Mouse (Mus musculus) right cerebral cortex, postnatal 25 days (tissue): ENCODE measurements at regions not wholly inside any gene's neighbourhood (a gene's known extent, or its start where the extent isn't known, plus 50 kb on each side); places are given as distances from the start of the nearest gene placed in this dataset.
"Not testable (repeated sequence)": the region's sequence is repeated elsewhere in the genome, so short reads cannot be mapped to it uniquely, and the experiment has no call there.

Source experiments
- DNase-seq: peaks from one replicate; pipeline ENCODE4 v3.0.0; 2022

- DNase-seq, result no peak
These were observed 185.2 kb upstream of the Peli2 start for GRCm38 (mm10) chr14:47935401-47935800.

- no peak for DNase-seq
These were observed 183.5 kb upstream of the Peli2 start for GRCm38 (mm10) chr14:47937081-47937651.

GRCm38 (mm10) chr14:47939781-47940590, 180.6 kb upstream of the Peli2 start:
- DNase-seq, result no peak

GRCm38 (mm10) chr14:47942671-47943070, 178.0 kb upstream of the Peli2 start:
- no peak for DNase-seq

- DNase-seq, result no peak
These were observed 176.0 kb upstream of the Peli2 start for GRCm38 (mm10) chr14:47944595-47944994.

GRCm38 (mm10) chr14:47951041-47951440, 169.6 kb upstream of the Peli2 start:
- DNase-seq, result no peak

- DNase-seq, result no peak
These were observed 162.5 kb upstream of the Peli2 start for GRCm38 (mm10) chr14:47958171-47958570.

- no peak for DNase-seq
These were observed 161.0 kb upstream of the Peli2 start for GRCm38 (mm10) chr14:47959366-47960280.

GRCm38 (mm10) chr14:47964806-47965205, 155.8 kb upstream of the Peli2 start:
- not testable (repeated sequence) for DNase-seq

- no peak for DNase-seq
These were observed 150.8 kb upstream of the Peli2 start for GRCm38 (mm10) chr14:47969871-47970270.

GRCm38 (mm10) chr14:47973161-47973560, 147.5 kb upstream of the Peli2 start:
- DNase-seq, result not testable (repeated sequence)

GRCm38 (mm10) chr14:47982993-47983740, 137.5 kb upstream of the Peli2 start:
- no peak for DNase-seq

- no peak for DNase-seq
These were observed 134.1 kb upstream of the Peli2 start for GRCm38 (mm10) chr14:47986483-47986882.

GRCm38 (mm10) chr14:47986941-47987340, 133.7 kb upstream of the Peli2 start:
- no peak for DNase-seq

- DNase-seq, result no peak
These were observed 133.1 kb upstream of the Peli2 start for GRCm38 (mm10) chr14:47987392-47988075.

- DNase-seq, result no peak
These were observed 132.5 kb upstream of the Peli2 start for GRCm38 (mm10) chr14:47988131-47988530.

- no peak for DNase-seq
These were observed 131.3 kb upstream of the Peli2 start for GRCm38 (mm10) chr14:47989315-47989714.

- DNase-seq, result no peak
These were observed 129.9 kb upstream of the Peli2 start for GRCm38 (mm10) chr14:47990716-47991115.

GRCm38 (mm10) chr14:47991546-47991945, 129.1 kb upstream of the Peli2 start:
- DNase-seq, result no peak

GRCm38 (mm10) chr14:47992091-47992490, 128.5 kb upstream of the Peli2 start:
- no peak for DNase-seq

- no peak for DNase-seq
These were observed 127.8 kb upstream of the Peli2 start for GRCm38 (mm10) chr14:47992851-47993250.

GRCm38 (mm10) chr14:47998936-47999335, 121.7 kb upstream of the Peli2 start:
- DNase-seq, result no peak
